Mouse (Mus musculus) myocyte (in vitro differentiated cells): ENCODE data around the gene Sstr2. TPM values are rescaled to one million over a fixed set of nuclear protein-coding genes. Genes with fewer than 3 reads are reported as not detected.

ENCODE experiments used
- H3K27me3 ChIP-seq: one replicate; pipeline ENCODE4 v1.6.1; 2011; ENCODE audit not compliant: control insufficient read depth, insufficient read depth, insufficient read length
- H3K36me3 ChIP-seq: one replicate; pipeline ENCODE4 v1.6.1; 2011; ENCODE audit not compliant: control insufficient read depth, insufficient read depth
- H3K4me2 ChIP-seq: one replicate; pipeline ENCODE4 v1.6.1; 2011; ENCODE audit warnings: low read depth, control low read depth
- H3K4me3 ChIP-seq: one replicate; pipeline ENCODE4 v1.5.1; 2011; ENCODE audit warnings: mild to moderate bottlenecking, control low read depth, moderate library complexity
- H3K79me2 ChIP-seq: one replicate; pipeline ENCODE4 v1.6.1; 2011; ENCODE audit not compliant: control insufficient read depth, insufficient read depth
- H3ac ChIP-seq: one replicate; pipeline ENCODE4 v1.6.1; 2011; ENCODE audit not compliant: control insufficient read depth, insufficient read length
- CEBPB ChIP-seq: IDR thresholded peaks from 2 replicates; pipeline ENCODE4 v1.6.1; 2011; ENCODE audit warnings: mild to moderate bottlenecking, moderate library complexity; ENCODE audit not compliant: poor library complexity, insufficient read depth, severe bottlenecking
- E2F4 ChIP-seq: IDR thresholded peaks from one replicate; pipeline ENCODE4 v1.6.1; 2011; ENCODE audit warnings: mild to moderate bottlenecking, control low read depth, moderate library complexity; ENCODE audit not compliant: insufficient read depth
- MAX ChIP-seq: IDR thresholded peaks from one replicate; pipeline ENCODE4 v1.6.1; 2011; ENCODE audit warnings: low read depth, mild to moderate bottlenecking, control low read depth
- MYOD1 ChIP-seq, 3 experiments: IDR thresholded peaks; one replicate each; pipeline ENCODE4 v1.6.1; 2011; ENCODE audit warnings: control low read depth in 2 of 3, low read depth in 2 of 3, mild to moderate bottlenecking in 2 of 3, moderate library complexity in 1 of 3; ENCODE audit not compliant: insufficient read length in 2 of 3, control insufficient read depth in 1 of 3
- MYOG ChIP-seq, 3 experiments: IDR thresholded peaks; one replicate each; pipeline ENCODE4 v1.6.1; 2011; ENCODE audit warnings: control low read depth in 2 of 3, low read depth in 2 of 3, mild to moderate bottlenecking in 2 of 3; ENCODE audit not compliant: insufficient read length in 2 of 3, control insufficient read depth in 1 of 3, insufficient read depth in 1 of 3
- POLR2A ChIP-seq: IDR thresholded peaks from one replicate; pipeline ENCODE4 v1.6.1; 2011; ENCODE audit warnings: low read depth, mild to moderate bottlenecking, control low read depth, moderate library complexity; ENCODE audit not compliant: insufficient read length
- POLR2AphosphoS2 ChIP-seq: IDR thresholded peaks from one replicate; pipeline ENCODE4 v1.6.1; 2011; ENCODE audit warnings: low read depth, control low read depth; ENCODE audit not compliant: insufficient read length
- REST ChIP-seq: IDR thresholded peaks from one replicate; pipeline ENCODE4 v1.6.1; 2011; ENCODE audit warnings: mild to moderate bottlenecking, control low read depth, moderate library complexity; ENCODE audit not compliant: insufficient read depth, insufficient read length
- SRF ChIP-seq: IDR thresholded peaks from one replicate; pipeline ENCODE4 v1.6.1; 2011; ENCODE audit warnings: low read depth; ENCODE audit not compliant: control insufficient read depth, insufficient read length
- TCF12 ChIP-seq: IDR thresholded peaks from one replicate; pipeline ENCODE4 v1.6.1; 2011; ENCODE audit warnings: mild to moderate bottlenecking, control low read depth; ENCODE audit not compliant: poor library complexity, insufficient read depth, severe bottlenecking
- TCF3 ChIP-seq: IDR thresholded peaks from one replicate; pipeline ENCODE4 v1.6.1; 2011; ENCODE audit warnings: low read depth, control low read depth; ENCODE audit not compliant: insufficient read length
- USF1 ChIP-seq: IDR thresholded peaks from one replicate; pipeline ENCODE4 v1.6.1; 2011; ENCODE audit warnings: low read depth, mild to moderate bottlenecking, control low read depth, moderate library complexity
- polyA plus RNA-seq: library from polyadenylated mRNA; unstranded; fragments of >200 nt; fragmentation: generic; extraction: Trizol; gene quantifications from one replicate; pipeline ENCODE4 v1.2.1, GENCODE M21; 2012; ENCODE audit warnings: missing spikeins

The Sstr2 gene
- polyA plus RNA-seq, 1 experiment, result 5.3 TPM

GRCm38 (mm10) chr11:113631302-113631701 lies 12.2 kb downstream of the Sstr2 start:
- no peaks in the 10 kb centered on the region for H3K27me3 ChIP-seq
- no peak overlapping the region for H3K4me3 ChIP-seq
- no peak for TF ChIP-seq SRF
- TF ChIP-seq TCF3, result no peak
- TF ChIP-seq REST, result no peak
- TF ChIP-seq POLR2AphosphoS2, result no peak
- TF ChIP-seq E2F4, result no peak
- TF ChIP-seq USF1, result no peak
- no peak for TF ChIP-seq POLR2A
- no peak for TF ChIP-seq MAX
- TF ChIP-seq MYOG (IDR thresholded peaks at IDR 0.05; ENCODE audit: control insufficient read depth in 1 of 3, insufficient read depth in 1 of 3, insufficient read length in 2 of 3, low read depth in 2 of 3), result no peak
- no peak for TF ChIP-seq TCF12
- TF ChIP-seq CEBPB, result no peak
- TF ChIP-seq MYOD1 (IDR thresholded peaks at IDR 0.05; ENCODE audit: control insufficient read depth in 1 of 3, insufficient read length in 2 of 3, low read depth in 2 of 3), result no peak
- H3K4me2 ChIP-seq, result no peak overlapping the region
- no peaks in the 10 kb centered on the region for H3K36me3 ChIP-seq
- H3ac ChIP-seq, result no peak overlapping the region
- H3K79me2 ChIP-seq, result no peaks in the 10 kb centered on the region

- Histone ChIP-seq H3ac (no peak overlapping the region), H3K27me3 (no peaks in the 10 kb centered on the region), H3K36me3 (no peaks in the 10 kb centered on the region), H3K79me2 (no peaks in the 10 kb centered on the region), H3K4me2 (no peak overlapping the region), H3K4me3 (no peak overlapping the region)
- TF ChIP-seq TCF3 (no peak), USF1 (no peak), REST (no peak), POLR2AphosphoS2 (no peak), E2F4 (no peak), MAX (no peak), TCF12 (no peak), POLR2A (no peak), MYOG (IDR thresholded peaks at IDR 0.05; ENCODE audit: control insufficient read depth in 1 of 3, insufficient read depth in 1 of 3, insufficient read length in 2 of 3, low read depth in 2 of 3) (no peak), SRF (no peak), MYOD1 (IDR thresholded peaks at IDR 0.05; ENCODE audit: control insufficient read depth in 1 of 3, insufficient read length in 2 of 3, low read depth in 2 of 3) (no peak), CEBPB (no peak)
These were observed 12.7 kb downstream of the Sstr2 start for GRCm38 (mm10) chr11:113631862-113632261.

GRCm38 (mm10) chr11:113632303-113632702 lies 13.2 kb downstream of the Sstr2 start:
- no peak overlapping the region for H3ac ChIP-seq
- H3K36me3 ChIP-seq, result no peaks in the 10 kb centered on the region
- no peak for TF ChIP-seq MYOG (IDR thresholded peaks at IDR 0.05; ENCODE audit: control insufficient read depth in 1 of 3, insufficient read depth in 1 of 3, insufficient read length in 2 of 3, low read depth in 2 of 3)
- no peak for TF ChIP-seq E2F4
- no peak for TF ChIP-seq CEBPB
- no peak for TF ChIP-seq TCF3
- TF ChIP-seq MYOD1 (IDR thresholded peaks at IDR 0.05; ENCODE audit: control insufficient read depth in 1 of 3, insufficient read length in 2 of 3, low read depth in 2 of 3), result no peak
- no peak for TF ChIP-seq USF1
- no peak for TF ChIP-seq SRF
- TF ChIP-seq MAX, result no peak
- no peak for TF ChIP-seq POLR2A
- no peak for TF ChIP-seq TCF12
- no peak for TF ChIP-seq POLR2AphosphoS2
- TF ChIP-seq REST, result no peak
- H3K4me2 ChIP-seq, result no peak overlapping the region
- H3K27me3 ChIP-seq, result no peaks in the 10 kb centered on the region
- H3K79me2 ChIP-seq, result no peaks in the 10 kb centered on the region
- no peak overlapping the region for H3K4me3 ChIP-seq

- TF ChIP-seq REST (no peak), SRF (no peak), CEBPB (no peak), E2F4 (no peak), MYOG (IDR thresholded peaks at IDR 0.05; ENCODE audit: control insufficient read depth in 1 of 3, insufficient read depth in 1 of 3, insufficient read length in 2 of 3, low read depth in 2 of 3) (no peak)
- Histone ChIP-seq H3K36me3 (no peaks in the 10 kb centered on the region), H3ac (no peak overlapping the region), H3K27me3 (no peaks in the 10 kb centered on the region), H3K79me2 (no peaks in the 10 kb centered on the region), H3K4me3 (no peak overlapping the region), H3K4me2 (no peak overlapping the region)
These were observed 14.3 kb downstream of the Sstr2 start for GRCm38 (mm10) chr11:113633398-113633797.

- Histone ChIP-seq H3K27me3 (no peaks in the 10 kb centered on the region), H3K36me3 (no peaks in the 10 kb centered on the region), H3K4me3 (no peak overlapping the region), H3K79me2 (no peaks in the 10 kb centered on the region), H3K4me2 (no peak overlapping the region), H3ac (no peak overlapping the region)
- TF ChIP-seq MYOG (IDR thresholded peaks at IDR 0.05; ENCODE audit: control insufficient read depth in 1 of 3, insufficient read depth in 1 of 3, insufficient read length in 2 of 3, low read depth in 2 of 3) (no peak), SRF (no peak), CEBPB (no peak), POLR2AphosphoS2 (no peak), POLR2A (no peak), USF1 (no peak), MAX (no peak), REST (no peak), TCF3 (no peak), E2F4 (no peak), TCF12 (no peak), MYOD1 (IDR thresholded peaks at IDR 0.05; ENCODE audit: control insufficient read depth in 1 of 3, insufficient read length in 2 of 3, low read depth in 2 of 3) (no peak)
These were observed 15.6 kb downstream of the Sstr2 start for GRCm38 (mm10) chr11:113634699-113635121.
